16 mouse cellular contexts compared by ENCODE assay signal in the genomic region with DNA sequence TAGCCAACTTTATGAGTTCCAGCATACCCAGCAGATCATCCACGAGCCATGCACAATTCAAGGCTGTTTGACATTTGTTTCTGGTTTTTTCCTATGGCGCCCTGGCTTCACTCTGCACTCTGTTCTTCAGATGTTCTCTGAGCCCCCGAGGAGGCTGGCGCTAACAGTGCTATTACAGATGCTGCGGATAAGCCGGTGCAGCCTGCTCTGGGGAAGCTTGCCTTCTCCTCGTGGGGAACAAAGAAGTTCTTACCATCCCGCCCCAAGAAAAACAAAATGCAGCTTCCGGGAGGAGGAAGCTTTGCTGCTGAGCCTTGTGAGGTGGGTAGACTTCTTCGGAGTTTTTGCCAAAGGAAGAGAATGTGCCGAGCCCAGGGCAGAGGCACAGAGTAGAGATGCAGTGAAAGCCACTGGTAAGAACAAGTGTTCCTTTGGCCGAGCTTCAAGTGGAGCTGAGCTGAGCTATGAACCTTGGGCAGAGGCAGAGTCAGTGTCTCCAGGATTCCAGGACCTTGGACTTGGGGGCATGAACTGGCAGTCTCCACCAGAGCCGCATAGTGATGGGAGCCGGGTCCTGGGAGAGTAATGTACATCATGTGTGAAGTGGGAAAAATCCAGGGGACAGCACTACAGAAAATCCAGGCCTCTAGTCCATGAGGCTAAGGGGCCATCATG.
A peak's percentile ranks its signal among the peaks of the same experiment; 100 is the strongest.
DNase-seq lines count a peak whose midpoint lies in the region; ATAC-seq and TF ChIP-seq lines count a peak whose summit lies in the region.
"Had no signal": no experiment of that assay in that cellular context is flagged by ENCODE, and none has a peak within 500 bp of the region (broad histone marks: within the 10 kb centered on the region; RNA-seq: fewer than 3 reads in every experiment).

No protein-coding gene starts in this region.

- H3K4me2 ChIP-seq in heart, embryonic 12.5 days = peak overlapping the region; percentile 7; the same call in 1 of the 2 replicates
- H3K4me2 ChIP-seq in limb, embryonic 13.5 days (replicated peaks) = peak overlapping the region; percentile 11; the same call in 1 of the 2 replicates
- no peak overlapping the region for H3K4me2 ChIP-seq in forebrain, embryonic 13.5 days
- H3K4me2 ChIP-seq: hindbrain, embryonic 12.5 days had no signal

- no peak for TF ChIP-seq CTCF in heart, adult 2 months (IDR thresholded peaks at IDR 0.05)
- no peak for TF ChIP-seq CTCF in brain, embryonic 14.5 days (IDR thresholded peaks at IDR 0.05; ENCODE audit: borderline replicate concordance, extremely low read depth, insufficient read depth, insufficient read length)
- TF ChIP-seq CTCF in kidney, adult 2 months (conservative IDR thresholded peaks at IDR 0.05; ENCODE audit: insufficient read depth, insufficient read length, low read depth, low read length) = no peak

- H3K9ac ChIP-seq in heart, embryonic 12.5 days = no peak overlapping the region
- H3K9ac ChIP-seq in heart, adult 2 months (ENCODE audit: low read depth, low read length) = no peak overlapping the region
- no peak overlapping the region for H3K9ac ChIP-seq in limb, embryonic 13.5 days
- no peak overlapping the region for H3K9ac ChIP-seq in forebrain, embryonic 13.5 days
- H3K9ac ChIP-seq: hindbrain, embryonic 12.5 days had no signal

- H3K4me1 ChIP-seq in heart, embryonic 12.5 days (replicated peaks) = peaks cover 48% of the 10 kb centered on the region
- peaks cover 17% of the 10 kb centered on the region for H3K4me1 ChIP-seq in heart, adult 2 months (ENCODE audit: control insufficient read depth, insufficient read depth, low read length)
- peaks cover 40% of the 10 kb centered on the region for H3K4me1 ChIP-seq in kidney, adult 2 months (ENCODE audit: control insufficient read depth, insufficient read depth, low read length)
- H3K4me1 ChIP-seq in limb, embryonic 13.5 days = peaks cover 27% of the 10 kb centered on the region
- H3K4me1 ChIP-seq in forebrain, embryonic 13.5 days = peaks cover 8% of the 10 kb centered on the region

- no peak overlapping the region for H3K4me3 ChIP-seq in heart, embryonic 12.5 days
- H3K4me3 ChIP-seq in heart, adult 2 months = no peak overlapping the region
- peak overlapping the region; percentile 13; the same call in 1 of the 2 replicates for H3K4me3 ChIP-seq in kidney, adult 2 months (ENCODE audit: insufficient read depth, low read depth, low read length)
- no peak overlapping the region for H3K4me3 ChIP-seq in limb, embryonic 13.5 days
- H3K4me3 ChIP-seq in forebrain, embryonic 13.5 days = no peak overlapping the region
- H3K4me3 ChIP-seq: erythroblast, embryonic 14.5 days; hindbrain, embryonic 12.5 days; layer of hippocampus, adult 2 months had no signal

- H3K9me3 ChIP-seq in heart, embryonic 12.5 days (replicated peaks) = no peaks in the 10 kb centered on the region
- H3K9me3 ChIP-seq in limb, embryonic 13.5 days = no peaks in the 10 kb centered on the region
- no peaks in the 10 kb centered on the region for H3K9me3 ChIP-seq in forebrain, embryonic 13.5 days (replicated peaks)
- H3K9me3 ChIP-seq: hindbrain, embryonic 12.5 days had no signal

- TF ChIP-seq EP300 in heart, adult 2 months (IDR thresholded peaks at IDR 0.05; ENCODE audit: insufficient read depth, low read depth, low read length) = no peak

- H3K27me3 ChIP-seq in heart, embryonic 12.5 days (replicated peaks) = no peaks in the 10 kb centered on the region
- H3K27me3 ChIP-seq in heart, adult 2 months (ENCODE audit: control insufficient read depth, insufficient read depth, low read length) = no peaks in the 10 kb centered on the region
- H3K27me3 ChIP-seq in kidney, adult 2 months (replicated peaks; ENCODE audit: control insufficient read depth, insufficient read depth, low read length) = no peaks in the 10 kb centered on the region
- 0 out of 2 replicates have a peak, but pooled peaks cover 3% of the 10 kb centered on the region for H3K27me3 ChIP-seq in limb, embryonic 13.5 days
- no peaks in the 10 kb centered on the region for H3K27me3 ChIP-seq in forebrain, embryonic 13.5 days

- DNase-seq in heart, adult 2 months = no peak
- DNase-seq in brain, embryonic 14.5 days (ENCODE audit: low read depth) = peak; percentile 50
- DNase-seq in kidney, adult 2 months = peak; percentile 93
- no peak for DNase-seq in adipocyte (ENCODE audit: low spot score)
- no peak for DNase-seq in B cell, adult 2 months
- DNase-seq: adrenal gland, postnatal 25 days; cerebellum, adult 18-20 months; lung, postnatal 10 days; spleen, adult 18-20 months had no signal

- H3K79me2 ChIP-seq in heart, adult 2 months (replicated peaks; ENCODE audit: control insufficient read depth, insufficient read depth, low read length) = no peaks in the 10 kb centered on the region

- no peak overlapping the region for H3K27ac ChIP-seq in heart, embryonic 12.5 days (ENCODE audit: poor library complexity, severe bottlenecking)
- H3K27ac ChIP-seq in heart, adult 2 months = no peak overlapping the region
- peak overlapping the region; percentile 99 for H3K27ac ChIP-seq in kidney, adult 2 months (ENCODE audit: insufficient read depth, low read depth, low read length)
- peak overlapping the region; percentile 33; the same call in 1 of the 2 replicates for H3K27ac ChIP-seq in limb, embryonic 13.5 days
- no peak overlapping the region for H3K27ac ChIP-seq in forebrain, embryonic 13.5 days
- H3K27ac ChIP-seq: hindbrain, embryonic 12.5 days; layer of hippocampus, adult 2 months had no signal

- ATAC-seq in heart, embryonic 12.5 days (ENCODE audit: insufficient number of reproducible peaks, low FRiP score) = no peak
- ATAC-seq in limb, embryonic 13.5 days (ENCODE audit: low FRiP score, low read depth) = no peak
- no peak for ATAC-seq in forebrain, embryonic 13.5 days
- ATAC-seq: CD4-positive, CD25-positive, alpha-beta regulatory T cell, adult 4 months had no signal

- WGBS in heart, embryonic 12.5 days = 35% methylated on average over 14 of the region's 14 CpGs
- WGBS in heart, adult 2 months = 46% methylated on average over 14 of the region's 14 CpGs
- WGBS in kidney, adult 2 months = 38% methylated on average over 14 of the region's 14 CpGs
- 29% methylated on average over 14 of the region's 14 CpGs for WGBS in limb, embryonic 13.5 days
- 42% methylated on average over 14 of the region's 14 CpGs for WGBS in forebrain, embryonic 13.5 days

- no peaks in the 10 kb centered on the region for H3K36me3 ChIP-seq in heart, embryonic 12.5 days
- H3K36me3 ChIP-seq in heart, adult 2 months (ENCODE audit: control insufficient read depth, insufficient read depth, low read length) = no peaks in the 10 kb centered on the region
- no peaks in the 10 kb centered on the region for H3K36me3 ChIP-seq in kidney, adult 2 months (ENCODE audit: control insufficient read depth, insufficient read depth, low read length)
- no peaks in the 10 kb centered on the region for H3K36me3 ChIP-seq in limb, embryonic 13.5 days
- H3K36me3 ChIP-seq in forebrain, embryonic 13.5 days (ENCODE audit: poor library complexity, severe bottlenecking) = no peaks in the 10 kb centered on the region
- H3K36me3 ChIP-seq: hindbrain, embryonic 12.5 days had no signal

- intact Hi-C loops in heart, adult 2 months (cut with DNase I) = loop anchor here (5.0 kb wide), 1 partner anchor 205 kb away; no protein-coding TSS in a partner anchor

- TF ChIP-seq POLR2A in heart, adult 2 months (IDR thresholded peaks at IDR 0.05; ENCODE audit: insufficient read depth, low read depth, low read length) = no peak
- TF ChIP-seq POLR2A in brain, embryonic 14.5 days (IDR thresholded peaks at IDR 0.05; ENCODE audit: borderline replicate concordance, extremely low read depth, insufficient read depth, insufficient read length, poor library complexity, severe bottlenecking) = no peak
- TF ChIP-seq POLR2A in kidney, adult 2 months (IDR thresholded peaks at IDR 0.05; ENCODE audit: low read depth, low read length) = peak; percentile 17

Comparison
In these comparisons a context has a peak if more than half of its experiments do, and no peak if none do; other contexts are left out.
1. H3K27ac ChIP-seq: peak in kidney, adult 2 months (single experiment) and limb, embryonic 13.5 days (single experiment); none in heart, embryonic 12.5 days (single experiment), heart, adult 2 months (single experiment) and forebrain, embryonic 13.5 days (single experiment).
2. DNase-seq: peak in brain, embryonic 14.5 days (single experiment) and kidney, adult 2 months (single experiment); none in heart, adult 2 months (0 of 2), adipocyte (single experiment) and B cell, adult 2 months (0 of 2).